Mouse (Mus musculus) subcutaneous adipose tissue, adult 2 months (tissue): Measurements from ENCODE around the gene Ndufb3. TPM values are rescaled to one million over a fixed set of nuclear protein-coding genes. Genes with fewer than 3 reads are reported as not detected.

Source experiments
- polyA plus RNA-seq: library from polyadenylated mRNA; depleted of rRNA; stranded (reverse); fragments of >200 nt; gene quantifications from 2 replicates; pipeline ENCODE4 v1.2.3, GENCODE M21; 2012; ENCODE audit warnings: low replicate concordance; rRNA removed

Ndufb3 gene
- 93.7 and 198 TPM in 2 replicates for polyA plus RNA-seq

GRCm38 (mm10) chr1:58586171-58586997 is at the start of gene Ndufb3, which contains the start of gene Fam126b:
TSS of gene Ndufb3 (plus strand) at chr1:58586384.
TSS of gene Fam126b (minus strand) at chr1:58586323.

Other genes with a start within 250 kb of the Ndufb3 start
- 34.3 and 43.2 TPM in 2 replicates for gene Bzw1, start 193.5 kb upstream of the Ndufb3 start, polyA plus RNA-seq
- gene Clk1, start 162.3 kb upstream of the Ndufb3 start, polyA plus RNA-seq = 77.8 and 84.2 TPM in 2 replicates
- 22.8 and 31.4 TPM in 2 replicates for gene Nif3l1, start 141.2 kb upstream of the Ndufb3 start, polyA plus RNA-seq
- gene Ppil3, start 140.9 kb upstream of the Ndufb3 start, polyA plus RNA-seq = 21.9 and 22.9 TPM in 2 replicates
- 12.2 and 14.9 TPM in 2 replicates for gene Orc2, start 81.3 kb upstream of the Ndufb3 start, polyA plus RNA-seq
- gene Fam126b, start 61 bp upstream of the Ndufb3 start, polyA plus RNA-seq = 5.7 and 9.1 TPM in 2 replicates
- 1.9 and 6.3 TPM in 2 replicates for gene Als2cr12, start 109.6 kb downstream of the Ndufb3 start, polyA plus RNA-seq
- gene Cflar, start 125.1 kb downstream of the Ndufb3 start, polyA plus RNA-seq = 54.1 and 67.3 TPM in 2 replicates
- 8.5 and 10.5 TPM in 2 replicates for gene Casp8, start 209.0 kb downstream of the Ndufb3 start, polyA plus RNA-seq